ENCODE assay signal across 14 mouse cellular contexts in genomic region chr10:94305526-94305925, GRCm38 (mm10). TPM values are rescaled to one million over a fixed set of nuclear protein-coding genes. Genes with fewer than 3 reads are reported as not detected.
DNase-seq lines count a peak whose midpoint lies in the region; TF ChIP-seq lines count a peak whose summit lies in the region.
"Had no signal": no experiment of that assay in that cellular context is flagged by ENCODE, and none has a peak within 500 bp of the region (broad histone marks: within the 10 kb centered on the region; RNA-seq: fewer than 3 reads in every experiment).

No protein-coding gene starts in this region.

- no peak overlapping the region for H3K9ac ChIP-seq in heart, adult 2 months (ENCODE audit: low read depth, low read length)
- H3K9ac ChIP-seq: embryonic facial prominence, embryonic 13.5 days had no signal

- WGBS in heart, adult 2 months: 45% methylated on average over 5 of the region's 5 CpGs

- intact Hi-C loops in heart, postnatal 14 days (cut with DNase I): no loop called here
- intact Hi-C loops in heart, adult 2 months (cut with DNase I): no loop called here
- intact Hi-C loops in left cerebral cortex, postnatal 36 days (cut with DNase I): no loop called here

- no peak overlapping the region for H3K27ac ChIP-seq in heart, adult 2 months
- H3K27ac ChIP-seq: embryonic facial prominence, embryonic 13.5 days; gastrocnemius, adult 2 months; hindbrain, postnatal 0 days had no signal

- peak; percentile 23 to 53 for DNase-seq in heart, postnatal 14 days
- no peak for DNase-seq in heart, adult 2 months
- DNase-seq in ovary, postnatal 14 days (ENCODE audit: low spot score): peak; percentile 27
- no peak for DNase-seq in ovary, adult 18-20 months (ENCODE audit: low spot score)
- peak; percentile 76 for DNase-seq in embryo, embryonic 11 days
- peak; percentile 72 for DNase-seq in mesoderm, embryonic 11.5 days (ENCODE audit: low read depth, low spot score)
- DNase-seq in left cerebral cortex, adult 18-20 months (ENCODE audit: low spot score in 2 of 2): no peak
- DNase-seq in left cerebral cortex, postnatal 36 days (ENCODE audit: low spot score in 2 of 2): no peak
- DNase-seq: gastrocnemius, adult 2 months; right cerebral cortex, postnatal 14 days; thymus, adult 2 months had no signal

- H3K36me3 ChIP-seq in heart, adult 2 months (ENCODE audit: control insufficient read depth, insufficient read depth, low read length): no peaks in the 10 kb centered on the region
- H3K36me3 ChIP-seq: embryonic facial prominence, embryonic 13.5 days had no signal

- TF ChIP-seq POLR2A in heart, adult 2 months (IDR thresholded peaks at IDR 0.05; ENCODE audit: insufficient read depth, low read depth, low read length): no peak

- no peaks in the 10 kb centered on the region for H3K27me3 ChIP-seq in heart, adult 2 months (ENCODE audit: control insufficient read depth, insufficient read depth, low read length)

- no peaks in the 10 kb centered on the region for H3K79me2 ChIP-seq in heart, adult 2 months (replicated peaks; ENCODE audit: control insufficient read depth, insufficient read depth, low read length)

- H3K4me3 ChIP-seq in heart, adult 2 months: no peak overlapping the region
- H3K4me3 ChIP-seq: embryonic facial prominence, embryonic 13.5 days; gastrocnemius, adult 2 months had no signal

- TF ChIP-seq EP300 in heart, adult 2 months (IDR thresholded peaks at IDR 0.05; ENCODE audit: insufficient read depth, low read depth, low read length): no peak

- H3K4me1 ChIP-seq in heart, adult 2 months (ENCODE audit: control insufficient read depth, insufficient read depth, low read length): no peaks in the 10 kb centered on the region
- H3K4me1 ChIP-seq: embryonic facial prominence, embryonic 13.5 days had no signal

- TF ChIP-seq CTCF in heart, adult 2 months (IDR thresholded peaks at IDR 0.05): no peak

RNA-seq across cellular contexts. Expression of gene Tmcc3, which starts 6.2 kb away (rescaled TPM):
- 10 to 100 TPM; 36.8 to 41.8 TPM for total RNA-seq in heart, postnatal 14 days (2021)
- 10 to 100 TPM; 29.8 to 35.1 TPM for total RNA-seq in heart, adult 2 months (2021)
- polyA plus RNA-seq in heart, adult 2 months (2012; rRNA removed): 15.3 and 26.8 TPM in 2 replicates
- 10 to 100 TPM; 21.3 to 31.9 TPM for total RNA-seq in left cerebral cortex, adult 18-20 months (2021)
- 10 to 100 TPM; 23.2 to 24.5 TPM for total RNA-seq in left cerebral cortex, postnatal 36 days (2021)

RNA-seq across cellular contexts. Expression of gene Gm4792, which starts 7.0 kb away (rescaled TPM):
- not detected for total RNA-seq in heart, postnatal 14 days (2021)
- total RNA-seq in heart, adult 2 months (2021): not detected
- not detected in 2 replicates for polyA plus RNA-seq in heart, adult 2 months (2012; rRNA removed)
- not detected for total RNA-seq in left cerebral cortex, adult 18-20 months (2021)
- not detected for total RNA-seq in left cerebral cortex, postnatal 36 days (2021)
- total RNA-seq: gastrocnemius, adult 2 months; left cerebral cortex, postnatal 25 days had no signal
- polyA plus RNA-seq: embryonic facial prominence, embryonic 13.5 days; thymus, adult 2 months had no signal

Comparison
In these comparisons a context has a peak if more than half of its experiments do, and no peak if none do; other contexts are left out.
1. DNase-seq: peak in heart, postnatal 14 days (2 of 2), ovary, postnatal 14 days (single experiment), embryo, embryonic 11 days (single experiment) and mesoderm, embryonic 11.5 days (single experiment); none in heart, adult 2 months (0 of 2), ovary, adult 18-20 months (single experiment), left cerebral cortex, adult 18-20 months (0 of 2) and left cerebral cortex, postnatal 36 days (0 of 2).